Mouse (Mus musculus): ENCODE measurements around the gene Pln. TPM values are rescaled to one million over a fixed set of nuclear protein-coding genes. Genes with fewer than 3 reads are reported as not detected.

Pln gene
- total RNA-seq, 2 experiments from 2014 or later = 0.52 to 0.96 TPM

GRCm38 (mm10) chr10:53359016-53359415, 21.5 kb downstream of the Pln start:
- DNase-seq (ENCODE audit: low spot score in 2 of 2) = no peak

GRCm38 (mm10) chr10:53364311-53364710, 26.8 kb downstream of the Pln start:
- no peak for DNase-seq (ENCODE audit: low spot score in 2 of 2)

GRCm38 (mm10) chr10:53367265-53367664, 29.8 kb downstream of the Pln start:
- DNase-seq (ENCODE audit: low spot score in 2 of 2) = no peak

GRCm38 (mm10) chr10:53373885-53374578, 36.6 kb downstream of the Pln start:
- no peak for DNase-seq (ENCODE audit: low spot score in 2 of 2)

- no peak for DNase-seq (ENCODE audit: low spot score in 2 of 2)
Observed at GRCm38 (mm10) chr10:53377096-53377495, 39.6 kb downstream of the Pln start.

- no peak for DNase-seq (ENCODE audit: low spot score in 2 of 2)
Observed at GRCm38 (mm10) chr10:53378296-53378695, 40.8 kb downstream of the Pln start.

GRCm38 (mm10) chr10:53378981-53379708, 41.7 kb downstream of the Pln start:
- peak in 1 of 2 experiments; percentile 58 for DNase-seq (ENCODE audit: low spot score in 2 of 2)

GRCm38 (mm10) chr10:53379709-53380106, 42.2 kb downstream of the Pln start, which contains the start of gene Cep85l:
Gene Cep85l, minus strand, starts transcription at chr10:53379947.
- DNase-seq (ENCODE audit: low spot score in 2 of 2) = peak; percentile 85 to 90

- DNase-seq (ENCODE audit: low spot score in 2 of 2) = no peak
Observed at GRCm38 (mm10) chr10:53382696-53383365, 45.4 kb downstream of the Pln start.

GRCm38 (mm10) chr10:53384896-53385295, 47.4 kb downstream of the Pln start:
- no peak for DNase-seq (ENCODE audit: low spot score in 2 of 2)

- DNase-seq (ENCODE audit: low spot score in 2 of 2) = no peak
Observed at GRCm38 (mm10) chr10:53385438-53385837, 48.0 kb downstream of the Pln start.

- no peak for DNase-seq (ENCODE audit: low spot score in 2 of 2)
Observed at GRCm38 (mm10) chr10:53388227-53388920, 50.9 kb downstream of the Pln start.

- DNase-seq (ENCODE audit: low spot score in 2 of 2) = no peak
Observed at GRCm38 (mm10) chr10:53394923-53395629, 57.6 kb downstream of the Pln start.

Other genes starting within 250 kb of the Pln start
- 10 to 100 TPM; 35.9 to 43.5 TPM for gene Cep85l, start 42.3 kb downstream of the Pln start, total RNA-seq (2021)